Mouse (Mus musculus): Measurements from ENCODE around the gene Ndel1. TPM values are rescaled to one million over a fixed set of nuclear protein-coding genes. Genes with fewer than 3 reads are reported as not detected.
A peak's percentile ranks its signal among the peaks of the same experiment; 100 is the strongest.

Ndel1 gene
- total and polyA plus RNA-seq, 3 experiments: 31.1 to 46.9 (median 35.2) TPM

GRCm38 (mm10) chr11:68900519-68901350, 29.1 kb upstream of the Ndel1 start:
- peak overlapping the region; percentile 19; the same call in 1 of the 2 replicates for H3K4me2 ChIP-seq (ENCODE audit: insufficient read depth, low read depth, poor library complexity, severe bottlenecking)
- dilution Hi-C loops (cut with MboI; ENCODE audit: extremely low pct_ligation_motif_present, extremely low pct_unique_long_range_greater_than_20kb, low sequenced_read_pairs) (no loop called here), in situ Hi-C loops (cut with MboI; ENCODE audit: low pct_ligation_motif_present, low pct_unique_long_range_greater_than_20kb, low sequenced_read_pairs) (loop anchor here (5.0 kb wide), 1 partner anchor 72 kb away; no protein-coding TSS in a partner anchor)
- peaks cover 19% of the 10 kb centered on the region for H3K79me2 ChIP-seq (replicated peaks; ENCODE audit: control insufficient read depth, extremely low read depth, insufficient read depth, poor library complexity, severe bottlenecking)
- DNase-seq (ENCODE audit: extremely low read depth): no peak
- peak overlapping the region; percentile 4; the same call in 1 of the 2 replicates for H3K9ac ChIP-seq (ENCODE audit: insufficient read depth, low read depth)
- H3K27ac ChIP-seq (ENCODE audit: insufficient read depth, low read depth): no peak overlapping the region
- peak overlapping the region; percentile 12 to 92 (median 40) for H3K4me3 ChIP-seq (replicated peaks in 1 of 3; ENCODE audit: low read depth in 2 of 3, low read length in 2 of 3, poor library complexity in 1 of 3)
- peaks cover 28 to 34% of the 10 kb centered on the region in 2 experiments for H3K36me3 ChIP-seq (replicated peaks in 1 of 2; ENCODE audit: control insufficient read depth in 1 of 2, insufficient read depth in 1 of 2, low read length in 1 of 2)
- peaks cover 5 to 28% of the 10 kb centered on the region in 2 experiments; a peak in 3 of 4 replicates for H3K4me1 ChIP-seq (ENCODE audit: control insufficient read depth in 1 of 2, insufficient read depth in 2 of 2)
- TF ChIP-seq UBTF (IDR thresholded peaks at IDR 0.05; ENCODE audit: low read depth, low read length): 0 out of 2 replicates have a peak, but pooled peaks have one; percentile 8
- no peak for TF ChIP-seq KAT2A (IDR thresholded peaks at IDR 0.05; ENCODE audit: insufficient replicate concordance, low read length)
- 0 out of 2 replicates have a peak, but pooled peaks have one; percentile 13 for TF ChIP-seq MAX (IDR thresholded peaks at IDR 0.05; ENCODE audit: low read length)
- TF ChIP-seq IRF4 (IDR thresholded peaks at IDR 0.05; ENCODE audit: low read depth, low read length): no peak
- TF ChIP-seq MAZ (IDR thresholded peaks at IDR 0.05; ENCODE audit: low read depth, low read length): no peak
- TF ChIP-seq EP300 (IDR thresholded peaks at IDR 0.05; ENCODE audit: low read length): no peak
- no peak for TF ChIP-seq TBP (conservative IDR thresholded peaks at IDR 0.05; ENCODE audit: low read depth, low read length)
- TF ChIP-seq HCFC1 (IDR thresholded peaks at IDR 0.05; ENCODE audit: low read depth, low read length): no peak
- TF ChIP-seq USF2 (conservative IDR thresholded peaks at IDR 0.05; ENCODE audit: low read depth, low read length): no peak
- TF ChIP-seq MAFK (IDR thresholded peaks at IDR 0.05; ENCODE audit: insufficient replicate concordance, low read length): no peak
- TF ChIP-seq MYC (IDR thresholded peaks at IDR 0.05; ENCODE audit: low read depth, low read length): no peak
- no peak; the same call in 1 of the 2 replicates for TF ChIP-seq ZMIZ1 (IDR thresholded peaks at IDR 0.05; ENCODE audit: low read depth, low read length)
- peaks cover 18% of the 10 kb centered on the region for H3K27me3 ChIP-seq (replicated peaks)
- peaks cover 5% of the 10 kb centered on the region for H3K9me3 ChIP-seq (replicated peaks; ENCODE audit: low read length)

GRCm38 (mm10) chr11:68899815-68900214, 28.2 kb upstream of the Ndel1 start:
- Histone ChIP-seq H3K9me3 (replicated peaks; ENCODE audit: low read length) (peaks cover 5% of the 10 kb centered on the region), H3K9ac (ENCODE audit: insufficient read depth, low read depth) (no peak overlapping the region), H3K27ac (ENCODE audit: insufficient read depth, low read depth) (no peak overlapping the region), H3K27me3 (replicated peaks) (peaks cover 18% of the 10 kb centered on the region), H3K4me1 (ENCODE audit: control insufficient read depth in 1 of 2, insufficient read depth in 2 of 2) (peaks cover 5 to 24% of the 10 kb centered on the region in 2 experiments; a peak in 3 of 4 replicates), H3K79me2 (replicated peaks; ENCODE audit: control insufficient read depth, extremely low read depth, insufficient read depth, poor library complexity, severe bottlenecking) (peaks cover 19% of the 10 kb centered on the region), H3K36me3 (replicated peaks in 1 of 2; ENCODE audit: control insufficient read depth in 1 of 2, insufficient read depth in 1 of 2, low read length in 1 of 2) (peaks cover 21 to 26% of the 10 kb centered on the region in 2 experiments), H3K4me3 (replicated peaks in 1 of 3; ENCODE audit: low read depth in 2 of 3, low read length in 2 of 3, poor library complexity in 1 of 3) (no peak overlapping the region), H3K4me2 (ENCODE audit: insufficient read depth, low read depth, poor library complexity, severe bottlenecking) (no peak overlapping the region)
- in situ Hi-C loops (cut with MboI; ENCODE audit: low pct_ligation_motif_present, low pct_unique_long_range_greater_than_20kb, low sequenced_read_pairs): loop anchor here (5.0 kb wide), 1 partner anchor 72 kb away; no protein-coding TSS in a partner anchor
- dilution Hi-C loops (cut with MboI; ENCODE audit: extremely low pct_ligation_motif_present, extremely low pct_unique_long_range_greater_than_20kb, low sequenced_read_pairs): no loop called here
- TF ChIP-seq HCFC1 (IDR thresholded peaks at IDR 0.05; ENCODE audit: low read depth, low read length) (no peak), CHD2 (IDR thresholded peaks at IDR 0.05; ENCODE audit: low read length) (no peak), GABPA (IDR thresholded peaks at IDR 0.05; ENCODE audit: insufficient replicate concordance, low read depth, low read length) (no peak), UBTF (IDR thresholded peaks at IDR 0.05; ENCODE audit: low read depth, low read length) (no peak), TCF12 (IDR thresholded peaks at IDR 0.05; ENCODE audit: low read depth, low read length) (no peak), NELFE (IDR thresholded peaks at IDR 0.05; ENCODE audit: low read depth, low read length) (no peak), MEF2A (IDR thresholded peaks at IDR 0.05; ENCODE audit: borderline replicate concordance, low read depth, low read length) (no peak), SIN3A (IDR thresholded peaks at IDR 0.05; ENCODE audit: low read length) (no peak), KAT2A (IDR thresholded peaks at IDR 0.05; ENCODE audit: insufficient replicate concordance, low read length) (no peak), IRF4 (IDR thresholded peaks at IDR 0.05; ENCODE audit: low read depth, low read length) (no peak), ZKSCAN1 (IDR thresholded peaks at IDR 0.05; ENCODE audit: borderline replicate concordance, low read depth, low read length) (no peak), MYC (IDR thresholded peaks at IDR 0.05; ENCODE audit: low read depth, low read length) (no peak), MAFK (IDR thresholded peaks at IDR 0.05; ENCODE audit: insufficient replicate concordance, low read length) (no peak), USF1 (IDR thresholded peaks at IDR 0.05; ENCODE audit: low read depth, low read length) (no peak), EP300 (IDR thresholded peaks at IDR 0.05; ENCODE audit: low read length) (no peak), ZNF384 (IDR thresholded peaks at IDR 0.05; ENCODE audit: low read depth, low read length) (no peak)
- DNase-seq (ENCODE audit: extremely low read depth): no peak
